Mouse (Mus musculus) E14TG2a.4 (cell line): Measurements from ENCODE around the gene Tfb2m.

Experiments
- CTCF ChIP-seq: conservative IDR thresholded peaks from 2 replicates; pipeline ENCODE4 v1.5.1; 2014; ENCODE audit warnings: low read length
- POU5F1 ChIP-seq: IDR thresholded peaks from 2 replicates; pipeline ENCODE4 v1.6.1; 2014; ENCODE audit warnings: low read length, borderline replicate concordance

- TF ChIP-seq CTCF = no peak
- TF ChIP-seq POU5F1 = no peak
Measured at GRCm38 (mm10) chr1:179488520-179488919, 57.5 kb downstream of the Tfb2m start.
